8 mouse cellular contexts compared by ENCODE assay signal in genomic region chr19:57361939-57362307, GRCm38 (mm10). TPM values are rescaled to one million over a fixed set of nuclear protein-coding genes. Genes with fewer than 3 reads are reported as not detected.
A peak's percentile ranks its signal among the peaks of the same experiment; 100 is the strongest.
DNase-seq lines count a peak whose midpoint lies in the region; ATAC-seq and TF ChIP-seq lines count a peak whose summit lies in the region.

No protein-coding gene starts in this region.

- TF ChIP-seq POLR2A in liver, adult 2 months (IDR thresholded peaks at IDR 0.05; ENCODE audit: extremely low read depth, insufficient read depth, low read length) = no peak

- H3K4me1 ChIP-seq in liver, adult 2 months (ENCODE audit: control insufficient read depth, insufficient read depth, low read length) = peaks cover 29% of the 10 kb centered on the region
- H3K4me1 ChIP-seq in embryonic facial prominence, embryonic 12.5 days = peaks cover 52% of the 10 kb centered on the region
- H3K4me1 ChIP-seq in intestine, embryonic 16.5 days (ENCODE audit: control insufficient read depth, insufficient read depth, low read length) = peaks cover 46% of the 10 kb centered on the region
- peaks cover 35% of the 10 kb centered on the region for H3K4me1 ChIP-seq in neural tube, embryonic 14.5 days (ENCODE audit: control insufficient read depth, insufficient read depth, low read length)

- H3K9me3 ChIP-seq in embryonic facial prominence, embryonic 12.5 days = no peaks in the 10 kb centered on the region
- no peaks in the 10 kb centered on the region for H3K9me3 ChIP-seq in intestine, embryonic 16.5 days (ENCODE audit: control insufficient read depth, low read length)
- no peaks in the 10 kb centered on the region for H3K9me3 ChIP-seq in neural tube, embryonic 14.5 days (ENCODE audit: control insufficient read depth, low read length)

- H3K4me3 ChIP-seq in liver, adult 2 months (ENCODE audit: insufficient read depth, low read depth, low read length) = peak overlapping the region; percentile 99
- peak overlapping the region; percentile 98 for H3K4me3 ChIP-seq in embryonic facial prominence, embryonic 12.5 days
- peak overlapping the region; percentile 96 for H3K4me3 ChIP-seq in intestine, embryonic 16.5 days (ENCODE audit: low read length)
- peak overlapping the region; percentile 98 for H3K4me3 ChIP-seq in neural tube, embryonic 14.5 days (ENCODE audit: low read depth, low read length)

- peaks cover 15% of the 10 kb centered on the region; the same call in 1 of the 2 replicates for H3K79me2 ChIP-seq in liver, adult 2 months (ENCODE audit: control insufficient read depth, insufficient read depth, low read length)

- H3K27ac ChIP-seq in liver, adult 2 months (replicated peaks; ENCODE audit: insufficient read depth, low read depth, low read length) = peak overlapping the region; percentile 98
- H3K27ac ChIP-seq in embryonic facial prominence, embryonic 12.5 days = peak overlapping the region; percentile 97; the same call in 1 of the 2 replicates
- H3K27ac ChIP-seq in intestine, embryonic 16.5 days (ENCODE audit: low read length) = peak overlapping the region; percentile 98
- peak overlapping the region; percentile 96; the same call in 1 of the 2 replicates for H3K27ac ChIP-seq in neural tube, embryonic 14.5 days (ENCODE audit: low read depth, low read length)

- ATAC-seq in embryonic facial prominence, embryonic 12.5 days (ENCODE audit: insufficient number of reproducible peaks, insufficient read depth, low FRiP score, low TSS enrichment) = no peak
- ATAC-seq in intestine, embryonic 16.5 days = no peak
- no peak for ATAC-seq in neural tube, embryonic 14.5 days (ENCODE audit: low read depth)

- H3K36me3 ChIP-seq in liver, adult 2 months (ENCODE audit: control insufficient read depth, insufficient read depth, low read length) = 0 out of 2 replicates have a peak, but pooled peaks cover 1% of the 10 kb centered on the region
- no peaks in the 10 kb centered on the region for H3K36me3 ChIP-seq in embryonic facial prominence, embryonic 12.5 days
- H3K36me3 ChIP-seq in intestine, embryonic 16.5 days (ENCODE audit: control insufficient read depth, insufficient read depth, low read length) = no peaks in the 10 kb centered on the region
- H3K36me3 ChIP-seq in neural tube, embryonic 14.5 days (ENCODE audit: control insufficient read depth, insufficient read depth, low read length) = no peaks in the 10 kb centered on the region

- H3K9ac ChIP-seq in liver, adult 2 months (ENCODE audit: low read depth, low read length) = peak overlapping the region; percentile 100
- H3K9ac ChIP-seq in embryonic facial prominence, embryonic 12.5 days = peak overlapping the region; percentile 97
- peak overlapping the region; percentile 100 for H3K9ac ChIP-seq in intestine, embryonic 16.5 days (ENCODE audit: low read depth, low read length)
- peak overlapping the region; percentile 100 for H3K9ac ChIP-seq in neural tube, embryonic 14.5 days (replicated peaks; ENCODE audit: low read depth, low read length)

- WGBS in liver, adult 2 months = 5% methylated on average over 3 of the region's 3 CpGs
- 12% methylated on average over 3 of the region's 3 CpGs for WGBS in embryonic facial prominence, embryonic 12.5 days
- 14% methylated on average over 3 of the region's 3 CpGs for WGBS in intestine, embryonic 16.5 days
- 14% methylated on average over 3 of the region's 3 CpGs for WGBS in neural tube, embryonic 14.5 days

- H3K4me2 ChIP-seq in embryonic facial prominence, embryonic 12.5 days (replicated peaks) = peak overlapping the region; percentile 62
- peak overlapping the region; percentile 61 for H3K4me2 ChIP-seq in intestine, embryonic 16.5 days (ENCODE audit: low read depth, low read length)
- H3K4me2 ChIP-seq in neural tube, embryonic 14.5 days (ENCODE audit: low read depth, low read length) = peak overlapping the region; percentile 58

- no peaks in the 10 kb centered on the region for H3K27me3 ChIP-seq in liver, adult 2 months (ENCODE audit: control insufficient read depth, insufficient read depth, low read length)
- no peaks in the 10 kb centered on the region for H3K27me3 ChIP-seq in embryonic facial prominence, embryonic 12.5 days
- no peaks in the 10 kb centered on the region for H3K27me3 ChIP-seq in intestine, embryonic 16.5 days (replicated peaks; ENCODE audit: control insufficient read depth, insufficient read depth, low read length)
- H3K27me3 ChIP-seq in neural tube, embryonic 14.5 days (ENCODE audit: control insufficient read depth, insufficient read depth, low read length) = no peaks in the 10 kb centered on the region

- TF ChIP-seq CTCF in liver, adult 2 months (IDR thresholded peaks at IDR 0.05; ENCODE audit: low read depth, low read length) = no peak

- peak; percentile 58 for DNase-seq in liver, adult 2 months (ENCODE audit: extremely low read depth, low read depth, low spot score)
- no peak for DNase-seq in liver
- no peak for DNase-seq in layer of hippocampus, postnatal 10 days (ENCODE audit: low spot score in 2 of 2)
- DNase-seq in kidney, postnatal 14 days = no peak
- no peak for DNase-seq in spleen, postnatal 36 days (ENCODE audit: low spot score in 2 of 2)

RNA-seq across cellular contexts. Expression of gene Fam160b1, which starts 1.4 kb away (rescaled TPM):
- total RNA-seq in liver, adult 2 months (2014; rRNA removed) = 18.4 and 21.7 TPM in 2 replicates
- polyA plus RNA-seq in liver, adult 2 months (2012; rRNA removed) = 10.6 and 10.9 TPM in 2 replicates
- polyA plus RNA-seq in embryonic facial prominence, embryonic 12.5 days (2016; fragmentation: Nextera tagmentation; extraction: Ambion mirVana) = 18.3 and 18.4 TPM in 2 replicates
- polyA plus RNA-seq in intestine, embryonic 16.5 days (2015; fragmentation: Nextera tagmentation; extraction: Ambion mirVana) = 9.9 and 11.8 TPM in 2 replicates
- 15.6 and 20.3 TPM in 2 replicates for polyA plus RNA-seq in neural tube, embryonic 14.5 days (2014; fragmentation: Nextera tagmentation; extraction: Ambion mirVana)
- 10 to 100 TPM; 21.5 to 23.1 TPM for total RNA-seq in layer of hippocampus, postnatal 10 days (2021)

RNA-seq across cellular contexts. Expression of gene Ablim1, which starts 47.2 kb away (rescaled TPM):
- total RNA-seq in liver, adult 2 months (2014; rRNA removed) = 23.7 and 35.2 TPM in 2 replicates
- polyA plus RNA-seq in liver, adult 2 months (2012; rRNA removed) = 16.4 and 16.6 TPM in 2 replicates
- 31.1 and 32.0 TPM in 2 replicates for polyA plus RNA-seq in embryonic facial prominence, embryonic 12.5 days (2016; fragmentation: Nextera tagmentation; extraction: Ambion mirVana)
- 29.2 and 32.0 TPM in 2 replicates for polyA plus RNA-seq in intestine, embryonic 16.5 days (2015; fragmentation: Nextera tagmentation; extraction: Ambion mirVana)
- polyA plus RNA-seq in neural tube, embryonic 14.5 days (2014; fragmentation: Nextera tagmentation; extraction: Ambion mirVana) = 47.4 and 59.7 TPM in 2 replicates
- total RNA-seq in layer of hippocampus, postnatal 10 days (2021) = 10 to 100 TPM; 81.9 to 87.6 TPM
